Mouse (Mus musculus): Measurements from ENCODE around the gene Hdhd5.

The Hdhd5 gene

DNA sequence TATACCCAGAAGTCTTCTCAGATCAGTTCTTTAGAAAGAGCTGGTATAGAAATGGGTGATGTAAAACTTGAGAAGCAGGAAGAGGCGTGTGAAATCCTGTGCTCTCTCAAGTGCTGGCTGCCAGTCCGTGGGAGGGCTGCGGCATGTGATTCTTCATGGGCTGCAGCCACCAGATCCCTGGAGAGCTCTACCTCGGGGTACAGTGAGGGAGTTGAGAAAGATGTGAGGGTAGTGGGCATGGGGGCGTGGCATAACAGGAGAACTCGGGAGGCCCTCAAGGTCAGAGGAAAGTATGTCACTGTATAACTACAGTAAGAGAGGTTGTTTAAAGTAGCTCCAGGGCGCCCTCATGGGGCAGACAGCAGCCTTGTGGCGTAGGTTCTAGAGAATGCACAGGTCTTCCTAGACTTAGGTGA lies 47.9 kb downstream of the Hdhd5 start:
- DNase-seq (ENCODE audit: low spot score) = no peak

- DNase-seq (ENCODE audit: low spot score) = no peak
Observed at GRCm38 (mm10) chr6:120482756-120483155, 48.4 kb downstream of the Hdhd5 start.

DNA sequence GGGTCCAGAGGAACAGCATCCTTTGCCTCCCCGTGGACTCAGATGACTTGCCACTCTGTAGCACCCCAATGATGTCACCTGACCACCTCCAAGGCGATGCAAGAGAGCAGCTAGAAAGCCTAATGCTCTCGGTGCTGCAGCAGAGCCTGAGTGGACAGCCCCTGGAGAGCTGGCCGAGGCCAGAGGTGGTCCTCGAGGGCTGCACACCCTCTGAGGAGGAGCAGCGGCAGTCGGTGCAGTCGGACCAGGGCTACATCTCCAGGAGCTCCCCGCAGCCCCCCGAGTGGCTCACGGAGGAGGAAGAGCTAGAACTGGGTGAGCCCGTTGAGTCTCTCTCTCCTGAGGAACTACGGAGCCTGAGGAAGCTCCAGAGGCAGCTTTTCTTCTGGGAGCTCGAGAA lies 49.1 kb downstream of the Hdhd5 start:
- DNase-seq (ENCODE audit: low spot score) = no peak

DNA sequence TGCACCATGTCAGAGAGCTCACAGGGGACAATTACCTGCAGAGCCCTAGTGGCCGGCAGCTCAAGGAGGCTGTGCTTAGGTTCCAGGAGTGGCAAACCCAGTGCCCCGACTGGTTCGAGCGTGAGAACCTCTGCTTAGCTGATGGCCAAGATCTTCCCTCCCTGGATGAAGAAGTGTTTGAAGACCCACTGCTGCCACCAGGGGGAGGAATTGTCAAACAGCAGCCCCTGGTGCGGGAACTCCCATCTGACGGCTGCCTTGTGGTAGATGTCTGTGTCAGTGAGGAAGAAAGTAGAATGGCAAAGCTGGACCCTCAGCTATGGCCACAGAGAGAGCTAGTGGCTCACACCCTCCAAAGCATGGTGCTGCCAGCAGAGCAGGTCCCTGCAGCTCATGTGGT lies 49.6 kb downstream of the Hdhd5 start:
- DNase-seq (ENCODE audit: low spot score) = no peak

DNA sequence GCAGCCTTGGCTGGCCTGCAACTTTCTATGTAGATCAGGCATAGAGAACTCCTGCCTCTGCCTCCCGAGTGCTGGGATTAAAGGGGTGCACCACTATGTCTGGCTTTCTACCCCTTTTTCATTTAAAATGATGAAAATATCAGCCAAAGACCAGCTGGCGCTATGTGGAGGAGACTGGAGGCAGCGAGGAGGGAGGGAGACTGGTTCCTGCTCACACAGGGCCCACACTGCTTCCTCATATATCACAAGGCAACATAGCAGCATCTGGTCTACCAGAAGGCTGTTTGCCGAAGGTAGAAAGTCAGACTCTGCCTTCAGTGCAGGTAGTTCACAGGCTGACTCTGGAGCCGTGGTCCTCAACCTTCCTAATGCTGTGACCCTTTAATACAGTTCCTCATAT lies 50.8 kb downstream of the Hdhd5 start:
- DNase-seq (ENCODE audit: low spot score) = no peak

- no peak for DNase-seq (ENCODE audit: low spot score)
Observed at GRCm38 (mm10) chr6:120479302-120479701, 51.8 kb downstream of the Hdhd5 start.

DNA sequence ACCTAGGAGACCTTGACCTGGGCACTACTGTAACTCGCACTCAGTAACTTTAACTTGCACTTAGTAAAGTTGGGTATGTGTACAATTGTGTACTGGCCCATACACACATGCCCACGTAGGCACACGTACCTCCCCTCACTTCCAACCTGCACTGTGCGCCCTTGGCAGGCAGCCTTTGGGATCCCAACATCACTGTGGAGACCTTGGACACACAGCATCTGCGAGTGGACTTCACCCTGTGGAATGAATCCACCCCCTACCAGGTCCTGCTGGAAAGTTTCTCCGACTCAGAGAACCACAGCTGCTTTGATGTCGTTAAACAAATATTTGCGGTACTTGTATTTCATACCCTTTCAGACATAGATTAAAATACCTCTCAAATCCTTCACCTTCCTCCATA lies 55.8 kb downstream of the Hdhd5 start:
- no peak for DNase-seq (ENCODE audit: low spot score)

- no peak for DNase-seq (ENCODE audit: low spot score)
Observed at GRCm38 (mm10) chr6:120473427-120473826, 57.7 kb downstream of the Hdhd5 start.

- no peak for DNase-seq (ENCODE audit: low spot score)
Observed at GRCm38 (mm10) chr6:120472455-120473140, 58.5 kb downstream of the Hdhd5 start.

DNA sequence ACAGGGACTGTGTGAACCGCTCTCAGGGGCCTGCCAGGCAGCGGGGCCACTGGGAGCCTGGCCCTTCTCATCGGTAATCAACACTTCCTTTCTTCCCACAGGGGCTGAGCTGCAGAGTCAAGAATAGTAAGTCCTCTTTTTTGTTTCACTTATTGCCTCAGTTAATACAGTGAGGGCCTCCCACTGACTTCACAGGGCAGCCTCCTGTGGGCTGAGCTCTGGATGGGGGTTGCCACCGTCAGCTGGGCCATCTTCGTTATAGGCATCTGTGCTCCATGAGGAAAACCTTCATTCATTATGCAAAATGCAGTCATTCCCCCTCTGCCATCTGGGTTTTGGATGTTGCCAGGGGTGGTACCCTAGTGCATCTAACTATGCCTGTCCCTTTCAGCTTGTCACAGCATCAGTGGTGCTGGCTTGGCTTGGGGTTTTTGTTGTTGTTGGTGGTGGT lies 59.1 kb downstream of the Hdhd5 start:
- no peak for DNase-seq (ENCODE audit: low spot score)

DNA sequence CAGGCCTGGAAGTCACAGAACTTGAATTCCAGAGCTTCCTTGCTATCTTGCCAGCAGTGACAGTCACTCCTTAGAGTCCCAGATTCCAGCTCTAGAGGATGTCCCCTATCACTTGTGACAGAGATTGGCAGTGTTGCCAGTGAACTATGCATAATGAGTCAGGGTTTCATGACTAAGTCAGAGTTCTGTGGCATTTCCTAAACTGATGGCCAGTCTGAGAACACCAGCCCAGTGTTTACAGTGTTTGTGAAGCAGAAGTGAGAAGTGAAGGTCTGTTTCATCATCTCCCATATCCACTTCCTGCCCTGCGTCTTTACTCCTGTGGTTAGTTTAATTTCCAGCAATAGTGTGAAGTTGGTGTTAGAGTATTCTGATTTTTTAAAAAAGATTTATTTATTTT lies 60.5 kb downstream of the Hdhd5 start:
- no peak for DNase-seq (ENCODE audit: low spot score)

- no peak for DNase-seq (ENCODE audit: low spot score)
Observed at GRCm38 (mm10) chr6:120469770-120470169, 61.3 kb downstream of the Hdhd5 start.

- no peak for DNase-seq (ENCODE audit: low spot score)
Observed at GRCm38 (mm10) chr6:120469268-120469667, 61.9 kb downstream of the Hdhd5 start.

DNA sequence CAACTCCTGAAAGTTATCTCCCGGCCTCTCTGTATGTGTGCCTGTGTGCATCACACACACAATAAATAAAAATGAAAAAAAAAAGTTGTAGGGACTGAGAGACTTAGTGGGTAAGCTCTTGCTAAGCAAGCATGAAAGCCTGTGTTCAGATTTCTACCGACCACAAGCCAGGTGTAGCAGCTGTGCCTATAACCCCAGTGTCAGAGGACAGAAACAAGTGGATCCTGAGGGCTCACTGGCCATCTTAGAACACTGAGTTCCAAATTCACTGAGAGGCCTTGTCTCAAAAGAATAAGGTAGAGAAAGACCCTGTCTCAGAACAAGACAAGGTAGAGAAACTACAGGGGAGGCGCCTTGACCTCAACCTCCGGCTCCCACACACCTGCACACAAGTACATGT lies 62.9 kb downstream of the Hdhd5 start:
- no peak for DNase-seq (ENCODE audit: low spot score)

DNA sequence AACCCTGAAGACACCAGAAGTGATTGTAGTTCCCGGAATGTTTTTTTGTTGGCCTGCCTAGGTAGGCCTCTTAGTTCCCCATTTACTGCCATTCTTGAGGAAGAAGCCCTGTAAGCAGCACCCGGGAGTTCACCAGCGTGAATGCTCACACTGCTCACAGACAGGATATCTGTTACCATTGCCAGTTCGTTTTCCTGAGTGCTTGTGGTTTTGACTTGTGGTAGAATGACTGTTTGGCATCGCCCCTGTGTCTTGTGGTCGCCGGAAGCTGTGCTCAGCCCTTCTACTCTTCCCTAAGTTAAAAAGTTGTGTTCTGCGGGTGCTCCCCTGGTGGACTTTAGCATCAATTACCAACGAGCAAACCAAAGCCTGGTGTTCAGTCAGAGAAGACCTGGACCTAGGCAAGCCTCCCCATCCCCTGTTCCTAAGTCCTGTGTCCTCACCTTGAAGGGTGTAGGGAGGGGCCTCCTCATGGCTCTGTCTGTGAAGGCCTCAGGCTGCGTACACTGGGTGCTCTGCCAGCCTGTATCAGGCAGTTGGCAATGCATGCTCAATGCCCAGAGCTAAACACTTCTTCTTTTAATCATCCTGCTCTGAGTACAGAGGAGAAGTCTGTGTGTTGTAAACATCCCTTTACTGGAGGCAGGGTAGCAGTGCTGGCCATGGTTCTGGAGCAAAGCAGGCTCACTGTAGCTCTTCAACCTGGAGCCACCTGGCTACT lies 64.3 kb downstream of the Hdhd5 start:
- no peak for DNase-seq (ENCODE audit: low spot score)

GRCm38 (mm10) chr6:120465393-120465792 lies 65.7 kb downstream of the Hdhd5 start:
- no peak for DNase-seq (ENCODE audit: low spot score)

DNA sequence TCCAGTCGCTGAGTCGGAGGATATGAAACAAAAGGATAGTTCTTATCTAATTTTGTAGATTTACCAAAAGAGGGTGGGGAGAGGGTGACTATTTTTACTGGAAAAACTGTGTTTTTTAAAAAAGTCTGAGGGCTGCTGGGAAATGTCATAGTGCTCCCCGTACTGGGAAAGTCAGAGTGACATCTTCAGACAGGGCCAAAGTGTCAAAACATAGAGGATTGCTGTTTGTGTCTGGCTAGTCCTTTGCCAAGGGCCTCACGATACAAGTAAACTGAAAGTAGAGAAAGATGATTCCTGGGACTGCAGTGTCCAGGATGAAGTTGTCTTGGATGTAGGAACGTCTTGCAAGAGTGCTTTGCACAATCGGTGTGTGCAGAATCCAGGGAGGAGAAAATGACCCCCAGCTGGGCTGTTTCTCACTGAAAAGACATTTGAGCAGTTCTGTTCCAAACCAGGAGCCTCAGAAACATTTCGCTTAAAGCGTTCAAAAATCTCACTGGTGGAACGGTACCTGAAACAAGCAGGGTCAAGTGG lies 66.6 kb downstream of the Hdhd5 start:
- no peak for DNase-seq (ENCODE audit: low spot score)

GRCm38 (mm10) chr6:120463884-120464283 lies 67.2 kb downstream of the Hdhd5 start:
- DNase-seq (ENCODE audit: low spot score) = no peak

DNA sequence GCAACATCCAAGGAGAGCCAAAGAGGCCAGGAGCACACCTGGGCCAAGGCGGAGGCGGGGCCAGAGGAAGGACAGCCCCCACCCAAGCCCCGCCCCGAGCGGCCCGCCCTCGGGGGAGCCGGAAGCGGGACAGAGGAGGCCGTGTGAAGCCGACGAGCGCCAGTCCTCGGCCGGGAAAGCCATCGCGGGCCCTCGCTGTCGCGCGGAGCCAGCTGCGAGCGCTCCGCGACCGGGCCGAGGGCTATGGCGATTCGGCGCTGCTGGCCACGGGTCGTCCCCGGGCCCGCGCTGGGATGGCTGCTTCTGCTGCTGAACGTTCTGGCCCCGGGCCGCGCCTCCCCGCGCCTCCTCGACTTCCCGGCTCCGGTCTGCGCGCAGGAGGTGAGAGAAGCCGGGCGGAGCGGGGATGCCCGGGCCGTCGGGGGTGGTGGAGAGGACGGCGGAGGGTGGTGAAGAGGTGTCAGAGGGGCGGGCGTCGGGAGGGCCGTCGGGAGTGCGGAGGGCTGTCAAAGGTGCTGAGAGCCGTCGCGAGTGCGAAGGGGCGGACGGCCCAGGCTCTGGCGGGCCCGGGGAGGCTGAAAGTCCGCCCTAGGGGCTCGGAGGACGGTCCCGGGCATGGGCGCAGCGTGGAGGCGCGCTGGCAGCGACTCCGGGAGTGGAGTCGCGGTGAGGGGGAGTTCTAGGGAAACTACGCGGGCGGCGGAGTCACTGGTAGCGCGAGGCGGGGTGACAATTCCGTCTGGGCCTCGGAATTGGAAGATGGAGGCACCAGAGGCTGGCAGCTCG lies 67.8 kb downstream of the Hdhd5 start, which contains the start of gene Il17ra:
Gene Il17ra, plus strand, starts transcription at position 162 of the 786 bp plus-strand sequence.
- DNase-seq (ENCODE audit: low spot score) = peak; percentile 69

DNA sequence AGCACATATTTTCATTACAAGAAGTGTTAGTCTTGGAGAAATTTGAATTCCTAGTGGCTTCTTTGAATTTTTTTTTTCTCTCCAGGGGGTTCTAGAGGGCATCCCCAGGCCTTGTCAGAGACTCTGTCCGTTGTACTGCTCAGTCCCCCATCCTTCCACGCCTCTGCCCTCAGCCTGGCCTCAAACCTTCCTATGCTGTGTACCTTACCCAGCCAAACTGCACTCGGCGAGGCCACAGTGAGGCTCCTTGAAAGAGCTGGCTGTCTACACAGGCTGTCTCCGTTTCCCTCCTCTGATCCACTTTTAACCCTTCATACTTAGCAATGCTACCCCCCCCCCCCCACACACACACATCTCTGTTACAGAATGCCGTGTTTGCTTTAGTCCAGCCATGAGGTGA lies 68.9 kb downstream of the Hdhd5 start:
- no peak for DNase-seq (ENCODE audit: low spot score)

- no peak for DNase-seq (ENCODE audit: low spot score)
Observed at GRCm38 (mm10) chr6:120461217-120461616, 69.9 kb downstream of the Hdhd5 start.

All from ovary, postnatal 14 days (tissue).